Mouse (Mus musculus) embryonic fibroblast, embryonic 13.5 days (primary cell): ENCODE results near the gene Itm2b. TPM values are rescaled to one million over a fixed set of nuclear protein-coding genes. Genes with fewer than 3 reads are reported as not detected.

ENCODE experiments used
- H3K27ac ChIP-seq: 2 replicates; pipeline ENCODE4 v1.5.1; 2012; ENCODE audit warnings: low read length, control low read depth, inconsistent platforms; ENCODE audit not compliant: insufficient read depth
- H3K4me1 ChIP-seq: 2 replicates; pipeline ENCODE4 v1.6.1; 2011; ENCODE audit warnings: low read length; ENCODE audit not compliant: control insufficient read depth, insufficient read depth
- H3K4me3 ChIP-seq: 2 replicates; pipeline ENCODE4 v1.5.1; 2011; ENCODE audit warnings: mild to moderate bottlenecking, control low read depth, low read length; ENCODE audit not compliant: insufficient read depth
- CTCF ChIP-seq: IDR thresholded peaks from 2 replicates; pipeline ENCODE4 v1.5.1; 2011; ENCODE audit warnings: mild to moderate bottlenecking, control low read depth, low read length, moderate library complexity, borderline replicate concordance; ENCODE audit not compliant: insufficient read depth
- POLR2A ChIP-seq: IDR thresholded peaks from 2 replicates; pipeline ENCODE4 v1.6.1; 2011; ENCODE audit warnings: low read depth, mild to moderate bottlenecking, control low read depth, low read length, moderate library complexity
- polyA plus RNA-seq: library from polyadenylated mRNA; stranded (reverse); fragments of >200 nt; gene quantifications from 2 replicates; pipeline ENCODE4 v1.2.4, GENCODE M21; 2011; ENCODE audit warnings: low read depth; ENCODE audit not compliant: missing spikeins, insufficient read length

Itm2b gene
- polyA plus RNA-seq, 1 experiment = 570 TPM

DNA sequence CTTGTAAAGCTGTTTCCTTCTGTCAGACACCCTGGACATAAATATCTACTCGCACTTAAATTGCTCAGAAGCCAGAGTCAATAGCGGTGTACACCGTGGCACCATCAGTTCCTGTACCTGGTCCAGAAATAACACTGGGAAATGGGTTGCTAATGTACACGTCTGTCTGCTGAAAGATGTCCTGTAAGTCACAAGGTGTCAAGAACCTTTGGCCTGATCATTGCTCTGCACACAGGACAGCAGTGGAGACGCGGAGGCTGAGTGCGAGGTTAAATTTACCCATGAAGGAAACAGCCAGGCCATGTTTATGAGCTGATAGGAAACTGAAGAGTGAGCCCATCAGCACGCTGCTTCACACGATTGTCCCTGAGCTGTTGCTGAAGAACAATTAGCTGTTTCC lies 37.8 kb downstream of the Itm2b start:
- H3K27ac ChIP-seq = no peak overlapping the region
- TF ChIP-seq POLR2A (no peak), CTCF (no peak)
- H3K4me1 ChIP-seq = no peaks in the 10 kb centered on the region
- no peak overlapping the region for H3K4me3 ChIP-seq

DNA sequence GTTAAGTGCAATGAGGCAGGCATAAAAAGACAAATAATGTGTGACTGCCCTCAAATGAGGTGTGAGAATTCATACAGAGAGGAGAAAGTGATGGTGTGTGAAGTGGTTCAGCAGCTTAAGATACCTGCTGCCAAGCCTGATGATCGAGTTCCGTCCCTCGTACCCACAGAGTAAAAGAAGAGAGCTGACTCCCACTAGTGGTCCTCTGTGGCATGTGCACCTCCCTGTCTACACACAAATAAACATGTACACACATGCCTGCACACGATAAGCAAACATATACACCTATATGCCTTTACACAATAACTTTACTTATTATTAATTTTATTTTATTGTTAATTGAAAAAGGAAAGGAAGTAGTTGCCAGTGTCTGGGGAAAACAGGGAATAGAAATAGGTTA lies 39.5 kb downstream of the Itm2b start:
- no peaks in the 10 kb centered on the region for H3K4me1 ChIP-seq
- TF ChIP-seq CTCF = no peak
- no peak for TF ChIP-seq POLR2A
- H3K4me3 ChIP-seq = no peak overlapping the region
- H3K27ac ChIP-seq = no peak overlapping the region

DNA sequence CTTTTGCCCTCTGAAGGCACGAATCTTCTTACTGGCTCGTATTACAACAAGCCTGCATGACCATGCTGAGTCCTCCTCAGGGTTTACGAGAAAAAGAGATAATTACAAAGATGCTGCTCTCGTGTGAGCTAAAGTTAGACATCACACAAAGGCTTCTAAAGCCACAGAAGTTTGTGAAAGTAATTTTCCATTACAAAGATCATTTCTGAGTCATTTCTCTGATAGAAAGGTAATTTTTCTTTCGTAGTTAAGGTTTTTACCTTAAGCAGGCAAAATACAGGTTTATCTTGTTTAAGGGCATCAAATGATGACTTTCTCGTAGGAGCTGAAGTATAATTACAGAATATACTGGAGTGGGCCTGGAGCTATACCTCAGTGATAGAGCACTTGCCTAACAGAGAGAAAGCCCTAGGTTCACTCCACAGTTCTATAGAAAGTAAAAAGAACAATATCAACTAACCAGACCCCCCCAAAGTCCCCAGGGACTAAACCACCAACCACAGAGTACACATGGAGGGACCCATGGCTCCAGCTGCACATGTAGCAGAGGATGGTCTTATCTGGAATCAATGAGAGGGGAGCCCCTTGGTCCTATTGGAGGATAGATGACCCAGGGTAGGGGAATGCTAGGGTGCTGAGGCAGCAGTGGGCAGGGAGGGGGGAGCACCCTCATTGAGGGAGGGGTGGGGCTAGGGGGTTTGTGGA lies 44.9 kb downstream of the Itm2b start:
- no peak for TF ChIP-seq CTCF
- TF ChIP-seq POLR2A = no peak

GRCm38 (mm10) chr14:73339615-73340014 lies 45.5 kb downstream of the Itm2b start:
- Histone ChIP-seq H3K4me1 (no peaks in the 10 kb centered on the region), H3K27ac (no peak overlapping the region), H3K4me3 (no peak overlapping the region)
- no peak for TF ChIP-seq CTCF
- TF ChIP-seq POLR2A = no peak

More for the DNA sequence above, 44.9 kb downstream of the Itm2b start:
- Histone ChIP-seq H3K4me3 (no peak overlapping the region), H3K27ac (no peak overlapping the region), H3K4me1 (no peaks in the 10 kb centered on the region)

DNA sequence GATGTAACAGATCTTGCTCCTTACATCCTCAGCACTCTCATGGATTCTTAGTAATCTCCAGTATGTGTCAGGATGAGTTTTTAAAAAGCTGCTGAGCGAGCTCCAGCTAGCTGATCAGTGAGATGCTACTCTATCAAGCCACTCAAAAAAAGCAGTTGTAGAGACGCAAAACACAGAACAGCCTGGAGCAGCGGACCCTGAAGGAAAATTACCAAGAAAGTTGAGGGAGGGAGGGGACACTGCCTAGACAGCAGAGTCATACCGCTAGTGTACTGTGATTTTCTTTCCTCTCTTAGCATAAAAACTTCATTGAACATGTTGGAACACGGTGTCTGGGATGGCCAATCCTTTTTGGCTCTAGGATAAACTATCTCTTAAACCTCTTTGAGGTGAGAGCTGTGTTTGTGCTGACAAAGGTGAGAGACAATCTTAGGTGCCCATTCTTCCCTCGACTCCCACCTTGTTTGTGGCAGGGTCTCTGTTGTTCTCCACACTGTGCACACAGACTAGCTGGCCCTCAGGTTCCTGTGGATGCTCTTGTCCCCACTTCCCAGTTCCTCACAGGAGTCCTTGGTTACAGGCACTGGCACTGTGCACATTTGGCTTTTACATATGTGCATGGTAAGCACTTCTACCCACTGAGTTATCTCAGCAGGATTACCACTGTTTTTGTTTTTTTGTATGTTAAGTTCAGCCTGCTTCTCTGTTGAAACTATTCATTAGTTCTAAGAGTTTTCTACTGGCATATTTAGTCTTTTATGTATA lies 48.6 kb downstream of the Itm2b start:
- no peaks in the 10 kb centered on the region for H3K4me1 ChIP-seq
- TF ChIP-seq CTCF (no peak), POLR2A (no peak)
- H3K27ac ChIP-seq = no peak overlapping the region
- H3K4me3 ChIP-seq = no peak overlapping the region

- TF ChIP-seq POLR2A = no peak
- no peak for TF ChIP-seq CTCF
- no peak overlapping the region for H3K27ac ChIP-seq
- H3K4me3 ChIP-seq = no peak overlapping the region
- no peaks in the 10 kb centered on the region for H3K4me1 ChIP-seq
Measured at GRCm38 (mm10) chr14:73334926-73335805, 49.9 kb downstream of the Itm2b start.

GRCm38 (mm10) chr14:73333880-73334279 lies 51.2 kb downstream of the Itm2b start:
- H3K4me1 ChIP-seq = no peaks in the 10 kb centered on the region
- no peak overlapping the region for H3K27ac ChIP-seq
- TF ChIP-seq POLR2A (no peak), CTCF (no peak)
- H3K4me3 ChIP-seq = no peak overlapping the region

DNA sequence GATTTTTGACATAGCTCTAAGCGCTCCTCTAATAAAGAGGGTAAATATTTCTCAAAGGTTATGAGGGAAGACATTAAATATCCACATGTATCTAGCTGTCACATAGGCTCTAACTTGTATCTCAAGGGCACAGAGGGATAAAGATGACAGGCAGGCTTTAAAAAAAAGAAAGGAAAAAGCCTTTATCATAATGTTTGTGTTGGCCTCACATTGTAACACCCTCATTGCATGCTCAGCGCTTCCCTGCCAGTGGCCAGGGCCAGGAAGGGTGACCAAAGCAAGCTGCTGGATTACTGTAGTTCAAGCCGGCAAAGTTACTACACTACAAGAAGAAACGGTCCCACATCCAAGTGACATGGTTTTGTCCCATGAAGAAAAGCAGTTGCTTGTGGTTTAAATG lies 53.7 kb downstream of the Itm2b start:
- no peak overlapping the region for H3K4me3 ChIP-seq
- no peak overlapping the region for H3K27ac ChIP-seq
- peaks cover 7% of the 10 kb centered on the region; the same call in 1 of the 2 replicates for H3K4me1 ChIP-seq
- TF ChIP-seq POLR2A (no peak), CTCF (no peak)

GRCm38 (mm10) chr14:73329871-73330270 lies 55.2 kb downstream of the Itm2b start:
- Histone ChIP-seq H3K27ac (no peak overlapping the region), H3K4me1 (peaks cover 7% of the 10 kb centered on the region; the same call in 1 of the 2 replicates), H3K4me3 (no peak overlapping the region)
- TF ChIP-seq POLR2A = no peak
- no peak for TF ChIP-seq CTCF
